Mouse (Mus musculus): Measurements from ENCODE around the gene Dlg3.

Gene Dlg3

DNA sequence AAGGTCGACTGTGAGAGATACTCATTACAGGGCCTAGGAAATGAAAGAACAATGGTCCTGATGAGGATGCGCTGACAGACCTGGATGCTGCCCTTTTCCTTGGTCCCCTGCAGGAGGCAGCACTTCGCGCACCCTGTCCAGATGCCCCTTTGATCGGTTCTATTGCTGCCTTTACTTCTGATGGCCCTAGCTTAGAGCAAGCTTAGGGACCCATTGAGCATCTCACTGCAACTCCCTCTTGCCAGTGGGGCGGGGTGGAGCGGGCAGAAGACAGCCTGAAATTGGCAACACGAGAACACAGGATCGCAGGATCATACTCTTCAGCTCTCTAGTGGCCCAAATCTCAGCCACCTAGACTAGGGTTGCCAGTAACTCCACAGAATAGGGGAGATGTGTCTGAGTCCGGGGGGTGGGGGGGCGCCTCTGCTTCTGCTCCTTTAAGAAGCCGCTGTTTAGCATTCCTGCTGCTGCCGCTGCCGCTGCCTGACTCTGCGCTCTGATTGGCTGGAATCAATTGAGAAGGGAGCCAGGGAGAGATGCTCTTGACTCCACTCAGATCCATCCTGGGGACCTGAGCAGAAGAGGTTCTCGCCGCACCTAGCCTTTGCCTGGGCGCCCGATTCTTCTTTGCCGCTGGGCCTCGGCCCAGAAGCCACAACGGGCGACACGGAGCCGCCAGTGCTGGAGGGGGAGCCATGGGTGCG, at the start of gene Dlg3:
Gene Dlg3, plus strand, starts transcription at position 542 of the 704 bp plus-strand sequence.
- peak; percentile 32 for DNase-seq

DNA sequence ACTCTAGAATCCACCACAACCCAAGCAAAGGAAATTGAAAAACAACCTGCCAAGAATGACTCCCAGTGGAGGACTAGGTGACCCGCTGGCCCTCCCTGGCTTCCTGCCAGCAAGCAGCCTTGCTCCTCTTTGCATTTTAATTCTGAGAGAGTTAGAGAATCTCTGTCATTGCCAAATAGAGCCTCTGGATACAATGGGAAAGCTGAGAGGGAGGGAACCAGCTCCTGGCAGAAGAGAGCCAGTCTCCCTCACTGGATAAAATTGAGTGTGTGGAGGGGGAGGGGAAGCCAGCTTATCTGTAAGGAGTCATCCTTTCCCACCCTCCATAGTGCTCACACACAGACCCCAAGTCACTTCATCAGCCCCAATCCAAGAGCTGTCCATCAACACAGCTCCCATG, 38.6 kb upstream of the Dlg3 start:
- DNase-seq = peak; percentile 9

DNA sequence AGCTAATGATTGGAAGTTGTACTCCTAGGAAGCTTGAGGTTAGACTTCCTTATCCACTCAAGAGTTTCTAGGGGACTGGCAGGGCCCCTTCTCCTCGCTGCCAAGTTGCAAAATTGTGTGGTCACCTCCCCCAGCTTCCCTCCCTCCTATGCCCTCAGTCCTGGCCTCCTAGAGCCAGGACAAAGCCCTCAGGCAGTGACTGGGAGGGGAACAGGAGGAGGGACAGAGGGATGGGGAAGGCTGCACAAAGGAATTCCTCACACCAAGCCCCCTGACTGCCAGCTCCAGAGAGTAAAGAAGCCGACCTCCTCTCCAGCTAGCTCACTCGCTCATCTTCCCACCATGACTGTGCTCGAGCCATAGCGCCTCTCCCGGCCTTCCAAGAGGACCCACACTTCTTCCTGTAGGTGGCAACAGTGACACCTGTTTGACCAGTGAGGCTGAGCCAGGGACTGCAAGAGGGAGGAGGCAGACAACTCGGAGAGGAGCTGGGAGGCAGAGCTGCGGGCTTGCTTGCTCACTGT, 37.8 kb upstream of the Dlg3 start, which contains the start of gene Gdpd2:
Gene Gdpd2, plus strand, starts transcription at position 209 of the 524 bp plus-strand sequence.
- DNase-seq = peak; percentile 38

- no peak for DNase-seq
Measured at GRCm38 (mm10) chrX:100730266-100730665, 37.3 kb upstream of the Dlg3 start.

DNA sequence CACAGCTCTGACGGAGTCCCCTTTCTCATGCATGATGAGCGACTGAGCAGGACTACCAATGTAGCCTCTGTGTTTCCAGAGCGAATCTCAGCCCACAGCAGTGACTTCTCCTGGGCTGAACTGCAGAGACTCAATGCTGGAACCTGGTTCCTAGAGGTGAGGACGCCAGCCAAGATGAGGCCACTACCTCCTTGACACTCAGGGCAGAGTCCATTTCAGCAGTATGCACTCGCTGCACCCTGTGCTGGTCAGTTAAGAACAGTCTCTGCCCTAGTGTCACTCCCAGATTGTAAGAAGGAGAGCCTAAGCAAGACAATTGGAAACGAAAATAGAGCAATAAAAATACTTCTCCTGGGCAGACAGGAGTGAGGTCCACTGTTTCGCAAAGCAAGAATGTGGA, 33.2 kb upstream of the Dlg3 start:
- no peak for DNase-seq

DNA sequence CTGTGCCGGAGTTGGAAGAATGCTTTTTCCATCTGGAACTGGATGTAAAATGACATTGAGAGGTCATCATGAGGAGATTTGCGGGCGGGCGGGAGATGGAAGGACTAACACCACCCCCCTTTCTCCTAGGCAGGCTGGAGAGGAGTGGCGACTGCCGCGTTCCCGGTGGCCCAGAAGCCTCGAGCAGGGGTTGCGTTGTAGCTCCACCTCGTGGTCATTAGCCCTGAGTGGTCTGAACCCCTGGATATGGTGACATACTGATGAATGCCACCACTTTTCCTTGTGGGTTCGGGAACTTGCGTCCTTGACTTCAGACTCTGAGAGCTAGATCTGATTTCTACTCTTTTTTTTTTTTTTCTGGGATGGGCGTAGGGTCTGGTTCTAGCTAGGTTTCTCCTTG, 28.6 kb upstream of the Dlg3 start:
- DNase-seq = peak; percentile 80

GRCm38 (mm10) chrX:100739443-100739842, 28.1 kb upstream of the Dlg3 start:
- peak; percentile 1 for DNase-seq

DNA sequence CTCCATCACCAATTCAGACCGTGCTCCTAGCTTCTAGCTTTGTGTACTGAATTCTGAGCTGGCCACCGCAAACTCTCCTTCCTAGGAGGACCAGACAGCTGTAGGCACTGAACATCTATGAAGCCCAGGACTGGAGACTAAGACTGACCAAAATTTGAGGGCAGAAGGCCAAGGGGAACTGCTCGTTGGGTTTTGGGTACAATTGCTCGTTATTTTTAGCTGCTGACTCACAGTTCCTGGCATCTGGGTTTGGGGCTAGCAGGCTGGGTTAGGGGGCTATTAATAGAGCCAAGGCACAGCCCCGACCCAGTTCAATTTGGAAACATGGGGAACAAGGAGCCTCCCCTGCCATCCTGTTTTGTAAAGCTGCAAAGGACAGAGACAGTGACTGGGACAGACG, 26.7 kb upstream of the Dlg3 start:
- peak; percentile 50 for DNase-seq

DNA sequence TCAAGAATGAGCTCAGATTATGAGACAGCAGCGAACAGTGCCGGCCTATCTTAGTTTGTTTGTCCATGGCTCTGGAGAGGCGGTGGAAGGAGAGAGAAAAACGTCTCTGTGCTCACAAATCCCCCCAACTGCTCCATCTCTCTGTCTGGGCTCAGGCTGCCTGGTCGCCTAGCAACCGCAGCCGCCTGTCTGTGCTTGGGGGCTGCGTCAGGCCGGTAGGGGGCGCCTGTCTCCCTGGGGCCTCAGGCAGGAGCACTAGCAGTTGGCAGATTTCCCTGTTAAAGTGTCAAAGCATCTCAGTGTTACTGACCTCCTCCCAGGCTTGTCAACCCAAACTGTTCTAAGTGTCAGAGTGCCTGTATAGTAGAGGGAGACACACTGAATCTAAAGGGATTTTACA, 25.6 kb upstream of the Dlg3 start:
- peak; percentile 72 for DNase-seq

- DNase-seq = no peak
Measured at GRCm38 (mm10) chrX:100765855-100766254, 1.7 kb upstream of the Dlg3 start.

DNA sequence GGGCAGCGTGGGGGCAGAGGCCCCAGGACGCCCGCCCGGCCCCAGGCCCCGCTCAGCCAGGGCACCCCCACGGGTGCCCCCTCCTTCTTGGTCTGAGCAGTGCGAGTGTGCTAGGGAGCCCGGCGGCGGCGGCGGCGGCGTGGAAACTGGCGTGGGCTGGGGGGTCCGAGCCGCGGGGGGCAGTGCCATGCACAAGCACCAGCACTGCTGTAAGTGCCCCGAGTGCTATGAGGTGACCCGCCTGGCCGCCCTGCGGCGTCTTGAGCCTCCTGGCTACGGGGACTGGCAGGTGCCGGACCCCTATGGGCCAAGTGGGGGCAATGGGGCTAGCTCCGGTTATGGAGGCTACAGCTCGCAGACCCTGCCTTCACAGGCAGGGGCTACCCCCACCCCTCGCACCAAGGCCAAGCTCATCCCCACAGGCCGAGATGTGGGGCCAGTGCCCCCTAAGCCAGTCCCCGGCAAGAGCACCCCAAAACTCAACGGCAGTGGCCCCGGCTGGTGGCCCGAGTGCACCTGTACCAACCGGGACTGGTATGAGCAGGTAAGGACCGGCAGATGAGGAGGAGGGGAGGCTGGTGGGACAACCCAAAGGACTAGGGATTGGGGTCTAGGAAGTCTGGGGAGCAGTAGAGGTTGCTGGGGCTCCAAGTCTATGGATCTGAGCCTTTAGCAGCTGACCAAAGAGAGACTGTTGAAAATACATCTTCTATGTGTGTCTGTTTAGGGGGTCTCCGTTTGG, 534 bp downstream of the Dlg3 start:
- no peak for DNase-seq

DNA sequence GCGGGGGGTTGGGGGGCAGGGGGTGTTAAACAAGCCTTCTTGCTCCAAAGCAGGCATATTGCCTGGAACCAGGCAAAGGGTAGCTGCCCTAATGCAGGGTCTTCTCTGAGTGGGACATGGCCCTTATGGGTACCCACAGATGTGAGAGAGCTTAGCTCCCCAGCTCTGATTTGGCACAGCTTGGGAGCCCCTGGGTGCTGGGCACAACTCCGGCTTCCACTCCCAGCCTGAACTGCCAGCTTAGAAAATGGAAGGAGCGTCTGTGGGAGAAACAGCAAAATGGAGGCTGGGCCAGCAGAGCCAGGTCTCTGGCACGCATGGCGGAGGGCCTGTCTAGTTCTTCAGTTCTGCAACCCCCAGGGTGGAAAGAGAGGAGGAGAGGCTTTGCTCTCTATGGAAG, 1.8 kb downstream of the Dlg3 start:
- no peak for DNase-seq

DNA sequence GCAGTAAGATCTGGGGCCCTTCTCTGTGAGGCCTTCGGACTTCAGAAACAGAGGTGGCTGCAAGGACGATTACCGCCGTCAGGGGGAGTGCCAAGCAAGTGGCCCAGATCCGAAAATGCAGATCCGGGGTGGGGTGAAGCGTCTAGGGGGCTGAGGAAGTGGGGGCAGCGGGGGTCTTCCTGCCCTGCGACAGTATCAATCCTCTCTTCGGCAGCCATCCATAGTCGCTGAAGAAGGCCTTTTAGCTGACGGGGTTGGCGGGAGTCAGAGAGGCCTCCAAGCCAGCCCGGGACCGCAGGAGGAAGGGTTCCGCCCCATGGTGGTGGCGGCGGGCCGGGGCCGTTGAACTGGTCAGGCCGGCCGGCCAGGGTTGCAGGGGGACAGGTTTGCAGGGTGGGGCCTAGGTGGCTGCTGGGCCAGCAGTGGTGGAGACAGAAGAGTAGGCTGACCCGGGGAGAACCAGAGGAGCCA, 6.9 kb downstream of the Dlg3 start:
- DNase-seq = peak; percentile 81

GRCm38 (mm10) chrX:100775405-100775804, 7.9 kb downstream of the Dlg3 start:
- DNase-seq = no peak

- DNase-seq = peak; percentile 73
Measured at GRCm38 (mm10) chrX:100776494-100776893, 9.0 kb downstream of the Dlg3 start.

DNA sequence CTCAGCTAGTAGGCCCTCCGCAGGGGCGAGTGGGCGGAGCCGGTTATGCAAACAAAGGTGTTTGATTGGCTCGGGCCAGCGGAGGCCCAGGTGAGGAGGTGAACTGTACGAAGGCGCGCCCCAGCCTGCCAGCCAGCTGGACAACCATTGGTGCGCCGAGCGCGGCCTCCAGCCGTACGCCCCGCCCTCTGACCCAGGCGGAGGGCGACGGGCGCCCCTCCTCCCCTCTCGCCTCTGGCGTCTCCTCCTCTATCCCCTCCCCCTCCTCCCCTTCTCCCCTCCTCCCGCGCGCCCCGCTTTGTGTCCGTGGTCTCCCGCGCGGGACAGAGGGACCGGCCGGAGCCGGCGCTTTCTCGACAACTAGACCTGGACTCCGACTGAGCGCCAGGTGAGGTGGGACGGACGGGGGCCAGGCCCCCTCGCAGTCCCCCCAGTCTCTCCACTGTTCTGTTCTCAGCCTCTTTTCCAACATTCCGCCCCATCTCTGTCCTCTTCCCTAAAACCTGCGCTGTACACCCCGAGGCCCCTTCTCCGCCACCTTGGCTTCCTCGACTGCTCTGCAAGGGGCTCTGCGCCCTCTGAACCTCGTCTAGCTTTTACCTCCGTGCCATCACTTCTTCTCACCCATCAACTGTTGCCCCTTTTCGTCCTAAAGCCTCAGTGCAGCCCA, 9.6 kb downstream of the Dlg3 start:
- DNase-seq = peak; percentile 71

DNA sequence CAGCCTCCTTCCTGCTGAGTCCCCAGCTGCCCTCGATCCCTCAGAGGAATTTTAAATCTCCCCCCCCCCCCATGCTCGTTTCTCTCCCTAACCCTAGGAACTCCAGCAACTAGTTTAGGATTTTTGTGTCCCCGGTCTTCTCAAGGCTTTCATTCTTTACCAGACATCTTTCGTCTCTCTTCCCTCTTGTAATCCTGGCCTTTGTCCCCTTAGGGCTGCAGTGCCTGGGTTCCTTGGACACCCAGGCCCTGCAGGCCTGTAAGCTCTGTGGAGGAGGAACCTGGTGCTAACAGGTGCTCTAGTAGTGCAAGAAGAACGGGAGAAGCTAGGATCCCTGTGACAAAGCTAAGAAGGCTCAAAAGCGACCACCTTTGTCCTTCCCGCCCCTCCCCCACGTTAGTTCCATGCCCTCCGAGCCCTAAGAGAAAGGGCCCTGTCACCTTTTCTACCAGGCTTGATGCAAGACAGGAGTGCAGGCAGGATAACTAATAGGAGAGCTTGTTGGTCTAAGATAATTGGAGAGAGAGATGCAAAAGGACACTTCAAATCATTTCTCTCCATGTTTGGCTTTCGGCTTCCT, 10.2 kb downstream of the Dlg3 start:
- DNase-seq = no peak

- DNase-seq = no peak
Measured at GRCm38 (mm10) chrX:100778397-100778796, 10.9 kb downstream of the Dlg3 start.

GRCm38 (mm10) chrX:100789322-100789721, 21.8 kb downstream of the Dlg3 start:
- DNase-seq = no peak

GRCm38 (mm10) chrX:100796041-100796740, 28.7 kb downstream of the Dlg3 start:
- no peak for DNase-seq

- no peak for DNase-seq
Measured at GRCm38 (mm10) chrX:100796741-100797090, 29.2 kb downstream of the Dlg3 start.

DNA sequence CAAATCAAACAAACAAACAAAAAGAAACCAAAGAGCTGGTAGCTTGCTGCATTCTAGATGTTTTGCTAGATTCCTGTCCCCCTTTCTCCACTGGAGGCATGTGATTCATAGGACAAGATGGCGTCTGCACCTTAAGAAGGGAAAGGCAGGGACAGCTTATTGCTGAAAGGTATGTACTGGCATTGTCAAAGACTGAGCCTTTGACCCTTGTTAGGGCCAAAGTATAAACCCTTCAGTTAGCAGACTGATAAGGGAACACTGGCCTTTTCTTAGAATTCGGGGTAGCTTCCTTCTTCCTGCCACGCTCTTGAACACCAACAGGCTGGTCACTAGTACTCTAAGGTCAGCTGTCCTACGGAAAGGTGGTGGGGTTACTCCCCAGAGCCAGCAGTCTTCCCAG, 29.8 kb downstream of the Dlg3 start:
- DNase-seq = no peak

Measured in lung, postnatal 10 days (tissue).